Mouse (Mus musculus) Patski (cell line): ENCODE measurements around the gene Dcaf6. TPM values are rescaled to one million over a fixed set of nuclear protein-coding genes. Genes with fewer than 3 reads are reported as not detected.
A peak's percentile ranks its signal among the peaks of the same experiment; 100 is the strongest.

Experiments
- ATAC-seq: fragments of 100-300 bp; one replicate; pipeline ENCODE4 v1.8.0; 2021
- CTCF ChIA-PET: fragments of 350-600 bp; sonication (Branson Sonifier 250); formaldehyde crosslinking; loops from one replicate; lab custom pipeline; 2022; ENCODE audit warnings: inconsistent platforms; lab: Charles Lee
- POLR2A ChIA-PET: fragments of 350-600 bp; sonication (Branson Sonifier 250); formaldehyde crosslinking; loops from one replicate; lab custom pipeline; 2022; ENCODE audit warnings: antibody characterized with exemption, inconsistent platforms; lab: Charles Lee
- DNase-seq: peaks from one replicate; pipeline ENCODE4 v3.0.0-alpha.2; 2011; ENCODE audit warnings: low read depth, low spot score
- H3K27me3 ChIP-seq: fragments of 371-371 bp; one replicate; pipeline ENCODE4 v1.5.1; 2021
- CTCF ChIP-seq: fragments of 100-300 bp; IDR thresholded peaks from one replicate; pipeline ENCODE4 v1.5.1; 2021
- in situ Hi-C: fragments of 300-500 bp; cut with MboI; formaldehyde crosslinking; loops from 3 replicates; pipeline ENCODE4 v1.11.1; 2018; ENCODE audit warnings: low pct_unique_long_range_greater_than_20kb, mixed read lengths
- polyA plus RNA-seq: library from polyadenylated mRNA; unstranded; gene quantifications from one replicate; pipeline ENCODE4 v1.2.3, GENCODE M21; 2021

The Dcaf6 gene
- polyA plus RNA-seq, 1 experiment from 2014 or later, result 55.8 TPM

DNA sequence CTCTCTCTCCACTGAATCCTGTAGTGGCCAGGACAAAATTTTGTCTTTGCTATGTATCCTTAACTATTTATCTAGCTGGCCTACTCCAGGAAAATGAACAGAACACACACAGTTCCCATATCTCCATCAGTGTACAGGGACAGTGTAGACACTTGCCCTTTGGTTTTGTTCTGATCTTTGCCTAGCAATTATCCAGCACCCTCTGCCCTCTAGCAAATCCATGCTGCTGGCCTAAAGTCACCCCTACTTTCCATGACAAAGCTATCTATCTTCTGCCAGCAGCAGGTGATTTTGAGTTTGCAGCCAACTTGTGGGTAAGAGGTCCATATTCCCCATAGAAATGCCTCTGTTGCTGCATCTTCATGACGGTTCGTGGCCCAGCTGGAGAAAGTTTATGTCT lies 132.9 kb downstream of the Dcaf6 start:
- ATAC-seq (no peak), DNase-seq (no peak)
- no peak for TF ChIP-seq CTCF
- ChIA-PET POLR2A (no interaction called here), CTCF (interaction anchor here (1.1 to 1.9 kb wide), 3 partner anchors 9 to 86 kb away, joined by 3 to 7 read pairs (median 3); no protein-coding TSS in a partner anchor)
- H3K27me3 ChIP-seq, result no peaks in the 10 kb centered on the region
- in situ Hi-C loops, result no loop called here

GRCm38 (mm10) chr1:165322934-165323333 lies 137.3 kb downstream of the Dcaf6 start:
- ChIA-PET CTCF (no interaction called here), POLR2A (no interaction called here)
- no peaks in the 10 kb centered on the region for H3K27me3 ChIP-seq
- ATAC-seq (no peak), DNase-seq (no peak)
- in situ Hi-C loops, result loop anchor here (5.0 kb wide), 1 partner anchor 71 kb away; no protein-coding TSS in a partner anchor
- TF ChIP-seq CTCF, result no peak

DNA sequence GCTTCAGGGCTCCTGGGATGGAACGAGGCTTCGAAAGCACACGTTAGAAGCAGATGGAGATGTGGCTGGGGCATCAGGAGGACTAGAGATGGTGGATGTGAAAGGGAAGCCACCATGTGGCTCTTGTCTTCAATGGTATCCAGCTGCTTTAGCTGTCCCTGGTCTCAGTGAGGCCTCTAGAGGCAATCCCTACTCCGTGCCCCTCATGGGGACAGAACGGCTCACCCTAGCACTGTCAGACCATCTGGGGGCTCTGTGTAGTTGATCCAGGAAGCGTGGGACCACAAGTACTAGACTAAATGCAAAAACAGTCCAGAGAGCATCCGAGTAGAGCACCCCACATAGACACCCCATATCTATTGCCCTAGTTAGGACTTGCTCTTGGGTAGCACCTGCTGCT lies 138.4 kb downstream of the Dcaf6 start:
- DNase-seq, result no peak
- H3K27me3 ChIP-seq, result no peaks in the 10 kb centered on the region
- ATAC-seq, result no peak
- in situ Hi-C loops, result loop anchor here (5.0 kb wide), 1 partner anchor 70 kb away; no protein-coding TSS in a partner anchor
- POLR2A ChIA-PET, result no interaction called here
- TF ChIP-seq CTCF, result no peak
- CTCF ChIA-PET, result interaction anchor here (1.1 kb wide), 1 partner anchor 81 kb away, joined by 3 read pairs; no protein-coding TSS in a partner anchor

DNA sequence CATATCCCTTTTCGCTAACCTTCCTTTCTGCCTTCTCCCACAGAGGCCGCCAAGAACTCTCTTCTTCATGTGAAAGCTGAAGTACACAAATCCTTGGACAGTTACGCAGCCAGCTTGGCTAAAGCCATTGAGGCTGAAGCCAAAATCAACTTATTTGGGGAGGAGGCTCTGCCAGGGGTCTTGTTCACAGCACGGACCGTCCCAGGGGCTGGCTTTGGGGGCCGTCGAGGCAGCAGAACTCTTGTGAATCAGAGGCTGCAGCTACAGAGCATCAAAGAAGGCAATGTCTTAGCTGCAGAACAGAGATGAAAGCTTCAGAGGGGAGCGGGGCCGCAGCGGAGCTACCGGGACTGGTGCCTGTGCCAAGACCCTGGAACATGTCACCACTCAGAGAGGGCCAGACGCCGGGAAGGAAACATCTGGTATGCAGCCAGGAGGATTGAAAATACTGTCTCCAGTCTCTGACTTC lies 138.8 kb downstream of the Dcaf6 start:
- POLR2A ChIA-PET, result no interaction called here
- in situ Hi-C loops, result loop anchor here (5.0 kb wide), 1 partner anchor 69 kb away; no protein-coding TSS in a partner anchor
- no peaks in the 10 kb centered on the region for H3K27me3 ChIP-seq
- ATAC-seq, result no peak
- CTCF ChIA-PET, result interaction anchor here (1.1 to 3.0 kb wide), 6 partner anchors 9 to 80 kb away, joined by 3 to 20 read pairs (median 4); no protein-coding TSS in a partner anchor
- no peak for TF ChIP-seq CTCF
- no peak for DNase-seq

GRCm38 (mm10) chr1:165320141-165320934 lies 139.9 kb downstream of the Dcaf6 start:
- ATAC-seq, result peak; percentile 87

DNA sequence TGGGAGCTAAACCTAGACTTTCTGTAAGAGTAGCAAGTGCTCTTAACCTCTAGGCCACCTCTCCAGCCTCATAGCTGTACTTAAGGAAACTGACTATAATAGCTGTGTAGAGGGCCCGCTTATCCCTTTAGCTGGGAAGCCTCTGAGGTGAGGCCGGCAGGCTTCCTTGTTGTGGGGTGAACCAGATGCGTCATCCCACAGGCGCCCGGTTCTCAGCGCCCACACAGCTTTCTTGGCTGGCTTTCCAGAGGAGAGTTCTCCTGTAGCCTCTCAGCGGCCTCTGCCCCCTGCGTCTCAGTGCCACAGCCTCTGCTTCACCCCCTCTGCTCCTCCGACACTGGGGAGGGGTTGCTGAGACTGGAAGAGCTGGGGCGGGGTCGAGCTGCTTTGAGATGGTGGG lies 143.9 kb downstream of the Dcaf6 start:
- no peaks in the 10 kb centered on the region for H3K27me3 ChIP-seq
- TF ChIP-seq CTCF, result no peak
- no peak for DNase-seq
- POLR2A ChIA-PET, result no interaction called here
- CTCF ChIA-PET, result no interaction called here
- no peak for ATAC-seq
- in situ Hi-C loops, result no loop called here

More at GRCm38 (mm10) chr1:165320141-165320934, 139.9 kb downstream of the Dcaf6 start:
- TF ChIP-seq CTCF, result peak; percentile 94
- in situ Hi-C loops, result loop anchor here (5.0 kb wide), 1 partner anchor 68 kb away; no protein-coding TSS in a partner anchor
- DNase-seq, result no peak
- H3K27me3 ChIP-seq, result no peaks in the 10 kb centered on the region
- ChIA-PET CTCF (interaction anchor here (0.6 to 3.0 kb wide), 8 partner anchors 8 to 65 kb away, joined by 3 to 20 read pairs (median 4); no protein-coding TSS in a partner anchor), POLR2A (no interaction called here)

DNA sequence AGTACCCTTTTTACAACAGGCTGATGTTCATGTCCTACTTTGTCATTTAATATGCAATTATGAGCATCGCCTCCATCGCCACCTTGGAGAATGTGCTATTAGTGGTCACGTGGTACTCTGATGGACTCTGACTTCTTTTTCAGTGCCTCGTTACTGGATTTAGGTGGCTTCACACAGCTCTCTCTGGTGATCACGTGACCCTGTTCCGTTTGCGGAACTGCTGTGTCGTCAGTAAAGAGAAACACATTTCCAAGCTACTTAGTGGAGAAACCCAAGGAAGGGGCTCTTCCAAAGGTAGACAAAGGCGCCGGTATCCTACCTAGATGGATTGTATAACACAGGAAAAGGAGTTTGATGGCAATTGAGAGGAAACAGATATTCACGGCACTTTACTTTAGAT lies 152.1 kb downstream of the Dcaf6 start:
- H3K27me3 ChIP-seq, result no peaks in the 10 kb centered on the region
- no peak for TF ChIP-seq CTCF
- in situ Hi-C loops, result no loop called here
- CTCF ChIA-PET, result interaction anchor here (0.9 to 1.2 kb wide), 2 partner anchors 13 to 18 kb away, joined by 3 read pairs; no protein-coding TSS in a partner anchor
- no peak for ATAC-seq
- DNase-seq, result no peak
- POLR2A ChIA-PET, result no interaction called here

- CTCF ChIA-PET, result interaction anchor here (1.1 to 4.7 kb wide), 3 partner anchors 12 to 21 kb away, joined by 3 to 26 read pairs (median 20); no protein-coding TSS in a partner anchor
- in situ Hi-C loops, result no loop called here
- no peak for ATAC-seq
Observed at GRCm38 (mm10) chr1:165304341-165304740, 155.9 kb downstream of the Dcaf6 start.

DNA sequence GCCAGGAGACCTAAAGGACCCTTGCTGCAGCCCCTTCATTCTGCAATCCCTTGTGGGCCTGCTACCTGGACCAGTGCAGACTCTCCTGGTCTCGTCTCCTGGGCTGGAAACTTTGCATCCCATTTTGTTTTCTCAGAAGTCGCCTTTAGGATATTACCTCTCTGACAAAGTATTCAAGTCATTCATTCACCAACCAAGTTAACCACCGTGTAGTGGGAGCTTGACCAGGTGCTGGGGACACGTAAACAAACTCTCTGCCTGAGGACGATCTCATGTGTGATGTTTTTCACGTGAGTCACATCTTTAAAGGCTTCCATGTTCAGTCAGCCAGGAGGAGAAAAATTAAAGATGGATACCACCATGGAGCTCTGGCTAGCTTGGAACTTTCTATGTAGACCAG lies 157.1 kb downstream of the Dcaf6 start:
- ATAC-seq, result peak; percentile 87
- ChIA-PET CTCF (interaction anchor here (1.0 to 4.7 kb wide), 5 partner anchors 11 to 52 kb away, joined by 3 to 26 read pairs (median 3); no protein-coding TSS in a partner anchor), POLR2A (interaction anchor here (0.9 kb wide), 1 partner anchor 22 kb away, joined by 3 read pairs; no protein-coding TSS in a partner anchor)
- in situ Hi-C loops, result no loop called here
- H3K27me3 ChIP-seq, result no peaks in the 10 kb centered on the region
- peak; percentile 88 for DNase-seq
- TF ChIP-seq CTCF, result no peak

More at GRCm38 (mm10) chr1:165304341-165304740, 155.9 kb downstream of the Dcaf6 start:
- DNase-seq, result no peak
- no peak for TF ChIP-seq CTCF
- POLR2A ChIA-PET, result no interaction called here
- no peaks in the 10 kb centered on the region for H3K27me3 ChIP-seq

DNA sequence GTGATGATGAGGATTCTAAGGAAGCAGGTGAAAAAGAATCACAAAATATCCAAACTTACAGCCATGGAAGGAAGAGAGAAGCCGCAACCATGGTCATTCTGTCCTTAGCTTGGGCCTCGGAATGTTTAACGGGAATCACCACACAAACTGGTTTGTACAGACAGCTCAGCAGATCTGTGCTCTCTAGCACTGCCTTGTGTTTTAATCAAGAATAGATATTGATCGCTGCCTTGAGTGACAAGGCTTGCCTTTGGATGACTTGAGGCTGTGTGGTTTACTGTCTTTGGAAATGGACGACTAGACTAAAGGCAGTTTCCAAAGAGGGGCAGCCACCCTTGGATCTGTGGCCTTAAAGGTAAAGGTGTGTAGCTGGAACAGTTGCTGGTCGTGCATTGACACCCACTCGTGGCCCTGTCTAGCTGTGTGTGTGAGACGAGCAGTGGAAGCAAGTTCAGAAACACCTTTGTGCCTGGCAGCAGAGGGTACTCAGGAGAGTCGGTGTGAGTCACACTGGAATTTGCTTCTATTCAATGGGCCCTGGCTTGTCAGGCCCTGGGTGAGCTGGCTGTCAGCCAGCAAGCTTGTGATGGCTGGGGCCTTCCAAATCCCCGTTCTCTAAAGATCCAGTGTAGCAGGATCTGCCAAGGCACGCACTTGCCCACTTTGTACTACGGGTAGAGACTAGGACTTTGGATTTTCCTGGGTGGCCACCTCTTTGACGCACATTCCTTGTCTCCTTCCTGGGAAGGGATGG lies 157.6 kb downstream of the Dcaf6 start:
- H3K27me3 ChIP-seq, result no peaks in the 10 kb centered on the region
- ATAC-seq, result peak; percentile 94
- in situ Hi-C loops, result no loop called here
- TF ChIP-seq CTCF, result no peak
- CTCF ChIA-PET, result interaction anchor here (1.0 to 4.7 kb wide), 4 partner anchors 10 to 51 kb away, joined by 3 to 26 read pairs (median 12); no protein-coding TSS in a partner anchor
- DNase-seq, result peak; percentile 85
- POLR2A ChIA-PET, result interaction anchor here (0.9 to 1.0 kb wide), 2 partner anchors 21 to 22 kb away, joined by 3 read pairs; no protein-coding TSS in a partner anchor
